Mouse (Mus musculus) sigmoid colon, adult 10 weeks (tissue): ENCODE measurements around the gene Cbln3. TPM values are rescaled to one million over a fixed set of nuclear protein-coding genes. Genes with fewer than 3 reads are reported as not detected.

Experiments used
- polyA plus RNA-seq: library from polyadenylated mRNA; stranded (reverse); fragments of 350-450 nt; fragmentation: Illumina TruSeq; extraction: RNeasy Lipid Tissue Mini Kit (QIAGEN cat#74804); gene quantifications from one replicate; pipeline ENCODE4 v1.2.3, GENCODE M21; 2014; ENCODE audit warnings: low read depth, low replicate concordance

Cbln3 gene
- 2.5 TPM for polyA plus RNA-seq

GRCm38 (mm10) chr14:55884166-55884565, at the start of gene Cbln3:
Gene Cbln3 (minus strand): TSS chr14:55884392.

GRCm38 (mm10) chr14:55899701-55900413, 15.7 kb upstream of the Cbln3 start, which contains the start of gene Sdr39u1:
Gene Sdr39u1 (minus strand): TSS chr14:55900293.

DNA sequence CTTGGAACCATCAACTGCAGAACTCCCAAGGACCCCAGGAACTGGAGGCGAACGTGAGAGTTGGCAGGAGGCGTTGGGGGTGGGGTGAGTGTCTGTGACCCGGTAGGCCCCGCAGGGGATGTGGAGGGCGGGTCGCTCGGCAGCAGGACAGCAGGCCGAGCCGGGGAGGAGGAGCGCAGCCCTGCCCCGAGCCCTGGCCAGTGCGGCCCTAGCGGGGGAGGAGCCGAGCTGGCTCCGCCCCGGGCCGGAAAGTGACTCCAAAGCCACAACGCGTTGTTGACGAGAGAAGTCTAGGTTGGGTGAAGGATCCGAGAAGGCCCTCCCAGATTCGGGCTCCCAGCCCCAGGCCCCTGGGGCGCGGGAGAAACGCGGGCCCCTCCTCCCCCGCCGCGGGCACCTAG, 521 bp upstream of the Cbln3 start, which contains the start of gene Khnyn:
Gene Khnyn (plus strand): TSS at position 235 of the 401 bp plus-strand sequence.

GRCm38 (mm10) chr14:55853621-55854285, 30.4 kb downstream of the Cbln3 start, which contains the start of gene Nynrin:
Gene Nynrin (plus strand): TSS chr14:55854010.

Other genes starting within 250 kb of the Cbln3 start
- gene Ipo4, start 248.4 kb downstream of the Cbln3 start, polyA plus RNA-seq, result 2.9 TPM
- 0.63 TPM for gene Gm49378, start 246.5 kb downstream of the Cbln3 start, polyA plus RNA-seq
- gene Tm9sf1, start 240.6 kb downstream of the Cbln3 start, polyA plus RNA-seq, result 52.5 TPM
- 0.50 TPM for gene Tssk4, start 234.2 kb downstream of the Cbln3 start, polyA plus RNA-seq
- gene Mdp1, start 223.9 kb downstream of the Cbln3 start, polyA plus RNA-seq, result 43.5 TPM
- 26.0 TPM for gene Gmpr2, start 212.5 kb downstream of the Cbln3 start, polyA plus RNA-seq
- 50.1 TPM for gene Nedd8, start 212.3 kb downstream of the Cbln3 start, polyA plus RNA-seq
- gene Tinf2, start 202.6 kb downstream of the Cbln3 start, polyA plus RNA-seq, result 13.6 TPM
- not detected for gene Tgm1, start 170.5 kb downstream of the Cbln3 start, polyA plus RNA-seq
- 0.73 TPM for gene Rabggta, start 162.1 kb downstream of the Cbln3 start, polyA plus RNA-seq
- 15.3 TPM for gene Dhrs1, start 138.7 kb downstream of the Cbln3 start, polyA plus RNA-seq
- 3.3 TPM for gene Nop9, start 138.7 kb downstream of the Cbln3 start, polyA plus RNA-seq
- gene Cideb, start 125.9 kb downstream of the Cbln3 start, polyA plus RNA-seq, result 5.6 TPM
- gene Ltb4r2, start 123.0 kb downstream of the Cbln3 start, polyA plus RNA-seq, result not detected
- not detected for gene Ltb4r1, start 118.4 kb downstream of the Cbln3 start, polyA plus RNA-seq
- 0.19 TPM for gene Adcy4, start 100.3 kb downstream of the Cbln3 start, polyA plus RNA-seq
- gene Ripk3, start 95.5 kb downstream of the Cbln3 start, polyA plus RNA-seq, result 4.4 TPM
- gene Nfatc4, start 61.2 kb downstream of the Cbln3 start, polyA plus RNA-seq, result 2.6 TPM
- 0.35 TPM for gene Nynrin, start 30.4 kb downstream of the Cbln3 start, polyA plus RNA-seq
- 85.5 TPM for gene Khnyn, start 555 bp upstream of the Cbln3 start, polyA plus RNA-seq
- gene Sdr39u1, start 15.9 kb upstream of the Cbln3 start, polyA plus RNA-seq, result 8.1 TPM
- gene Cma1, start 60.3 kb upstream of the Cbln3 start, polyA plus RNA-seq, result 1.5 TPM
- gene Cma2, start 66.6 kb upstream of the Cbln3 start, polyA plus RNA-seq, result not detected
- gene Mcpt1, start 133.6 kb upstream of the Cbln3 start, polyA plus RNA-seq, result 2.3 TPM
- not detected for gene Mcpt9, start 146.1 kb upstream of the Cbln3 start, polyA plus RNA-seq
- 1.5 TPM for gene Mcpt2, start 157.6 kb upstream of the Cbln3 start, polyA plus RNA-seq
- 1.4 TPM for gene Mcpt4, start 177.9 kb upstream of the Cbln3 start, polyA plus RNA-seq
- gene Mcpt8, start 200.9 kb upstream of the Cbln3 start, polyA plus RNA-seq, result not detected
- gene Ctsg, start 218.2 kb upstream of the Cbln3 start, polyA plus RNA-seq, result not detected
- gene Gzme, start 236.2 kb upstream of the Cbln3 start, polyA plus RNA-seq, result not detected
- gene Gzmd, start 248.2 kb upstream of the Cbln3 start, polyA plus RNA-seq, result not detected